Mouse (Mus musculus): ENCODE results near the gene BC017158.

- no peak for TF ChIP-seq CTCF (conservative IDR thresholded peaks at IDR 0.05; ENCODE audit: insufficient read depth, insufficient read length, low read depth, low read length)
- no peak for TF ChIP-seq POLR2A (IDR thresholded peaks at IDR 0.05; ENCODE audit: low read depth, low read length)
Observed at GRCm38 (mm10) chr7:128249998-128250397, 48.0 kb downstream of the BC017158 start.

Measured in kidney, adult 2 months (tissue).